Mouse (Mus musculus): ENCODE measurements around the gene Dcpp1.
"Not testable (repeated sequence)": the region's sequence is repeated elsewhere in the genome, so short reads cannot be mapped to it uniquely, and the experiment has no call there.

The Dcpp1 gene

GRCm38 (mm10) chr17:23880576-23880975 lies at the start of gene Dcpp1, which contains the start of gene Dcpp2:
Gene Dcpp1 (plus strand): TSS chr17:23880876.
Gene Dcpp2 (plus strand): TSS chr17:23880880.
- not testable (repeated sequence) for DNase-seq

DNA sequence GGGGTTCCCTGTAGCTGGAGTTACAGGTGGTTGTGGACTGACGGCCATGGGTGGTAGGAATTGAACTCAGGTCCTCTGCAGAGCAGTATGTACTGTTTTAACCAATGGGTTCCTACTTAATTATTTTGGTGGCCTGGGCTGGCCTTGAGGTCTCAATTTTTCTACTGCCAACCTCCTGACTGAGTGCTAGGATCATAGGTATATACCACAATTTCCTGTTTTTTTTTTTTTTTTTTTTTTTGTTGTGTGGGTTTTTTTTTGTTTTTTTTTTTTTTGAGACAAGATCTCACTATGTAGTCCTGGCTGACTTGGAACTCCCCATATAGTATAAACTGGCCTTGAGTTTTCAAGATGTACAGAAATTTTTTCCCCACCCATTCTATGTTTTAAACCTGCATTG lies 49.5 kb upstream of the Dcpp1 start:
- no peak for DNase-seq

DNA sequence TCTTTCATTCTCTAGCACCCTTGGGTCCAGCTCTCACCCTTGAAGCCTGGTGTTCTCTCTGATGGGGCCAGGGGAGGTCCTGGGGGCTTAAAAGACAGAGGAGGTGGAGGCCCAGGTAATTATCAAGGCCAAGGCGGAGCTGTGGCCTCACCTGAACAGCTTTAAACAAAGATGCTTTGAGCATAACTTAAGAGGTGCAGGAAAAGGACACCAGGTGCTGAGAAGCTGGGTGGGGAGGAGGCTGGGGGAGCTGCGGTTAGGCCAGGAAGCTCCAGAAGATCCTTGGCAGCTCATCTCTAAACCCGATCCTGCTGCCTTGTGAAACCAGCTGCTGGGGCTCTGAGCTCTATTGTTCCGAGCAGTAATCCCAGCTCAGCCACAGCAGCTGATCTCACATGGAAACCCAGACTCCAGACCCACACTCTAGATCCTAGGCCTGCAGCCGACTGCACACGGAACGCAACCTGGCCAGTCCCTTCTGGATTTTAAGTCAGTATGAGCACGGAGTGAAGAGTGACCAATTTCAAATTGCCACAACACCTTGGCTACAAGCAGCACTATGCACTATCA lies 44.6 kb upstream of the Dcpp1 start, which contains the start of gene Prss33:
TSS of gene Prss33 (minus strand) at position 51 of the 570 bp plus-strand sequence.
- DNase-seq = no peak

GRCm38 (mm10) chr17:23841145-23841544 lies 39.5 kb upstream of the Dcpp1 start:
- DNase-seq = peak; percentile 60

DNA sequence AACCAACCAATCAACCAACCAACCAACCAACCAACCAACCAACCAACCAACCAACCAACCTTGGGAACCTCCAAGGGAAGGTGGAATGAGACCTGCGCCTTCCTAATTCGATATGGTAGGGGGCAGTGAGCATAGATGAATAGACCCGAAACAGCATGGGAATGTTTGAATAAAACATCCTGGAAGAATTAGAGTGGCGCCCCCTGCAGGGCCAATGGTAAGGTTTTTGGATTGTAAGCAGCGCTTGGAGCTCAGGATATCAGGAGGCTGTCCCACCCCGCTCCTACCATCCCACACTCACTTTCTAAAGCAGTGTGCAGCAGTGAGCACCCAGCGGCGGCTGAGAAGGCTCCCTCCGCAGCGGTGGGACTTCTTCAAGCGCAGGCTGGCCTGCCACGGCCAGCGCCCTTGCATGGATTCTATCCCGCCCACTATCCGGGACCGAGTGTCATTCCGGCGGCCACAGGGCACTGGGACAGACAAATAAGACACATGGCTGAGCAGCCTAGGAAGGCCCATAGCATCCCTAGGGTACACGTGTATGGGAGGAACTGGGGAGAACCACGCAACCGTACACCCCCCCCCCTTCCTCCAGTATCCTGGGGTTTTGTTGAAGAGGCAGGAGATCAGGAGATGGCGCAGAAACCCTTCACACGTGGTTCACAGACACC lies 37.4 kb upstream of the Dcpp1 start:
- DNase-seq = peak; percentile 34

DNA sequence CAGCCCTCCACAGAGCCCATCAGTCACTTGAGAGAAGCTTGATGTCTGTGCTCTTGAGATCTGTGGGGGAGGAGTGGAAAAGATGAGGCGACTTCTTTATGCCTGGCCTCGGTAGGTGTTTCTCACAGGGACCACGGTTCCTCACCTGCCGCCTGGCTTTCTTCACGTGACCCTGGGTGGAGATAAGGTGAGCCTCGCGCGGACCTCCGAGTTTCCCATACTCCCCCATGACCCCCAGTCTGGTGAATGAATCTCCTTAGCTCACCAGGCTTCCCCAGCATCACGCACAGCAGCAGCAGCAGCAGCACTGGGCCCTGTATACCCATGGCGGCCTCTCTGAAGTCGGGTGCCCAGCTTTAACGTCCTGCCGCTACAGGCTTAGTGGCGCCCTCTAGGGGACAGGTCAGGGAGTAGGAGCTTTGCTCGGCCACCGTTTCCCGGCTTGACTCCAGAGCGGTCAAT lies 36.8 kb upstream of the Dcpp1 start, which contains the start of the genes Prss32 and Prss41:
TSS of gene Prss32 (plus strand) at position 44 of the 462 bp plus-strand sequence.
TSS of gene Prss41 (minus strand) at position 361 of the 462 bp plus-strand sequence.
- DNase-seq = peak; percentile 74

- DNase-seq = no peak
These were observed 30.6 kb upstream of the Dcpp1 start for GRCm38 (mm10) chr17:23850028-23850427.

DNA sequence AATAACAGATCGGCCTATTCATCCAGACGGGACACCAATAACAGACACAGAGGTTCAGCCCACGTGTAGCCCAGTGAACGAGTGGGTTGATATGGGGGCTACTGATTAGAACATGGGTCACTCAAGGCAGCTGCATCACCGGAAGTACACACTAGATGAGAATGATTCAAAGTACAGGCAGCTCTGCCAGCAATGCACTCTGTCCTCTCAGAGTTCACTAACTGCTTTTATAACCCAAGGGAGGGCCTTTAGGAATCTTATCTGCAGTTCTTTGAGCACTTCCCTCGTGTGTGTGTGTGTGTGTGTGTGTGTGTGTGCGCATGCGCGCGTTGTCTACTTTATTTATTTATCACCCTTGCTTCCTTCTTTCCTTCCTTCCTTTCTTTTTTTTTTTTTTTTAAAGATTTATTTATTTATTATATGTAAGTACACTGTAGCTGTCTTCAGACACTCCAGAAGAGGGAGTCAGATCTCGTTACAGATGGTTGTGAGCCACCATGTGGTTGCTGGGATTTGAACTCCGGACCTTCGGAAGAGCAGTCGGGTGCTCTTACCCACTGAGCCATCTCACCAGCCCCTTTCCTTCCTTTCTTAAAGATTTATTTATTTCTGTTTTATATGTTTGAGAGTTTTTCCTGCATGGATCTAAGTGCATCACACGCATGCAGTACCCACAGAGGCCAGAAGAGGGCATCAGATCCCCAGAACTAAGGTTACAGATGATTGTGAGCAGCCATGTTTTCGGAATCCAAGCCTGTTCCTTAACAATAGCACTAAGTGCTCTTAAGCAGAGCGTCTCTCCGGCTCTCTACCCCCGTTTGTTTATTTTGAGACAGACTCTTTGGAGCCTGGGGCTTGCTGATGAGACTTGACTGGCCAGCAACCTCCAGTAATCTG lies 29.6 kb upstream of the Dcpp1 start:
- peak; percentile 61 for DNase-seq

GRCm38 (mm10) chr17:23853292-23853691 lies 27.4 kb upstream of the Dcpp1 start:
- DNase-seq = peak; percentile 71

GRCm38 (mm10) chr17:23854229-23854765 lies 26.4 kb upstream of the Dcpp1 start:
- no peak for DNase-seq

GRCm38 (mm10) chr17:23857193-23857592 lies 23.5 kb upstream of the Dcpp1 start:
- no peak for DNase-seq

DNA sequence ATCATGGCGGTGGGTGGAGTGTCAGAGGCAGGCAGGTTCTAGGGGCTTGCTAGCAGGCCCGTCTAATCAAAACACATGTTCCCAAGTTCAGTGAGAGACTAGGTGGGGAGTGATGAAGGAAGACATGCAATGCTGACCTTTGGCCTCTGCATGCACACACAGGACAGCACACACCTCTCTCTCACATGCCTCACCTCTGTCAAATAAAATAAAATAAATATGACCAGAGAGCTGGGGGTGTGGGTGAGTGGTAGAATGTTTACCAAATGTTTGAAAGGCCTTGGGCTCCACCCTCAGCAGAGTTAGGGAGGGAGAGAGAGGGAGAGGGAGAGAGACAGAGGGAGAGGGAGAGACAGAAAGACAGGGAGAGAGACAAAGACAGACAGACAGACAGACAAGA lies 22.8 kb upstream of the Dcpp1 start:
- DNase-seq = no peak

GRCm38 (mm10) chr17:23862926-23863325 lies 17.8 kb upstream of the Dcpp1 start:
- DNase-seq = no peak

DNA sequence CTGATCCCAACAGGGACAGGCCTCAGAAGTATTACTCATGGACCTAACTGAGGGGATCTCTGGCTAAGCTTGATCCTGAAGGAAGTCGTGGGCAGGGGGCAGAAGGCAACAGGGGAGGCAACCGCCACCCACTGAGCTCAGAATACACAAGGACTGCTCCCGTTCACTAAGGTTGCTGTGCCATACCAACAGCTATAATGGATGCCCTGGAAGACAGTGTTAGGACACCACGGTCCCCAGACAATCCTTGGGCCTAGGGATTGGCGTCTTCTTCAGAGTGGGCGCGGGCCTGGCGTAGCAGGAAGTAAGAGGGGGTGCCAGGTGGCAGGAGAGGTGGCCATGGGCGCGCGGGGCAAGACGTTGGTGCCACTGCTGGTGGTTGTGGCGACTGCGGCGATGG lies 12.9 kb upstream of the Dcpp1 start, which contains the start of gene Prss21:
TSS of gene Prss21 (plus strand) at position 301 of the 400 bp plus-strand sequence.
- no peak for DNase-seq

DNA sequence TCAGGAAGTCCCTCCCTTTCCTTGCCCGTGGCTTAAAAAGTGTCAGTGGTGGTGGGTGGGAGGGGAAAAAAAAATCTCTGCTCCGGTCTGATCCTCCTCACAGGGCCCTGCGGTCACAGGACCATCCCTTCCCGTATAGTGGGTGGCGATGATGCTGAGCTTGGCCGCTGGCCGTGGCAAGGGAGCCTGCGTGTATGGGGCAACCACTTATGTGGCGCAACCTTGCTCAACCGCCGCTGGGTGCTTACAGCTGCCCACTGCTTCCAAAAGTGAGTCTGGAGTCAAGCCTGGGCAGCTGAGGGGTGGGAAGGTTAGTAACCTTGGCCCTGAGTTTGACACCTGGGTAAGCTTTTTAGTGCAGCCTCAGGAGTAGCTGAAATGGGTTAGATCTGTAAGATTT lies 12.2 kb upstream of the Dcpp1 start:
- DNase-seq = peak; percentile 7

DNA sequence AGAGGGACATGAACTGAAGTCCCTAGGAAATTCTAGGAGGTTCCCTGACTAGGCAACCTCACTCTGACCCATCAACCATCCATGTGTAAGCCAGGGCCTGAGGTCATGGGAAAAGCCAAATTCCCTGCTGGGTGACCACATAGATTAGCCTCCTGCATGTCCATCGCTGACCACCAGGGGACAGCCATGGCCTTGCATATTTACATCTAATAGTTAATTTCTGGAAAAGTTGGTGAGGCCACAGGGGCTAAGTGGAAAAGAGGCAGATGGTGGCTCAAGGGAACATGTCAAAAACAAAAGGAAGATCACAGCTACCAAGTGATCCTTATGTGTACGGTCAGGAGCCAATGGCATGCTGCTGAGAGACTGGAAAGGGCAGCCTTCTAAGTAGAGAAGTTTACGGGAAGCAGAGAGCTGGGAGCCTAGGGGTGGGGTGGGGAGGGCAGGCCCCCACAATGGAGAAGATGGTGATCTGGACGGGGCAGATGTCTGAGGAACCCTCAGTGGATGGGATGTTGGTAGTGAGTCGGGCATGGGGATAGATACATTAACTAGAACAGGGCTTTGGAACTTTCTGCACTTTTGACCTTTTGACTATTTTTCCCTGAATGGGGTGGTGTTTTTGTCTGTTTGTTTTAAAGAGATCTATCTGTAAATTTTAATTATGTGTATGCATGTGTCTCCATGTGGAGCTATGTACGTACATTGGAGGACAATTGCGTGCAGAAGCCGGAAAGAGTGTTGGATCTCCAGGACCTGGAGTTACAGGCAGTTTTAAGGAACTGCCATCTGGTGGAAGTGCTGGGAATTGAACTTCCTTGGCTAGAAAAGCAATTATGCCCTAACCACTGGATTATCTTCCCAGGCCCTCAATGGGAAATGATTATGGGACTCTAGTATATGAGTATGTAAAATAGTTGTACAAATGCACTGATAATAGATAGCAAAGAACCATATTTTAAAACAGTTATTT lies 6.5 kb upstream of the Dcpp1 start:
- DNase-seq = peak; percentile 29

DNA sequence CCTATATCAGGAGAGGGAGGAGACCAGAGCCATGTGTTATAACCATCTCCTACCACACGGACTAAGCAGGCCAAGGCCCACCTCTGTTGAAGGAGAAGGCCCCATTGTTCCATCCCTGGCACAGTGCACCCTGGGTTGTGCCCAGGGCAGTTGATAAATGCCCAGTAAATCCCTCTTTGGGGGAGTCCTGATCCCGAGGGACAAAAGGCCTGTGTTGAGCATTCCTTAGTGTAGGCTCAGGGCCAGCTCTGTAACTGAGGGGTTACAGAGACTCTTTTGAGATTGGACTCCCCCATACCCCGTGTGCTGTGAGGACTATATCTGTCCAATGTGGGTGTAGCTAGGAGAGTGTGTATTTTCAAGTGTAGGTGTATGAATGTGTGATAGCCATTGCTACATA lies 3.9 kb upstream of the Dcpp1 start:
- no peak for DNase-seq

DNA sequence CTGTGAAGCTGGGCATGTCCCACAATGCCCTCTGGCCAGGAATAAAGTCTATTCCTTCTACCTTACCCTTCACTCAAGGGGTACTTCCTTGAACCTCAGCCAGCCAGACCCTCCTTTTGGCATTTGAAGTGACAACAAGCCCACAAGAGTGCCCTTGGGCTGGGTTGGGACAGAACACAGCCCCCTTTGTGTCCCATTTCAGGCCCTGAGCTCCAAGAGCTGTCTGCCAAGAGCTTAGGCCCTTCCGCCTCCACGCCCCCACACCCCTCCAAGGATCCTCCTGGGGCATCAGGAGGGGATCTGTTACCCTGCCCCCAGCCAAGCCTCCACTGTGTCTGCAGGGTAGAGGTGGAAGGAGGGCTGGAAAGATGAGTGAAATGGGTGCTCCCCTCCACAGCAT lies 3.5 kb upstream of the Dcpp1 start:
- DNase-seq = no peak

DNA sequence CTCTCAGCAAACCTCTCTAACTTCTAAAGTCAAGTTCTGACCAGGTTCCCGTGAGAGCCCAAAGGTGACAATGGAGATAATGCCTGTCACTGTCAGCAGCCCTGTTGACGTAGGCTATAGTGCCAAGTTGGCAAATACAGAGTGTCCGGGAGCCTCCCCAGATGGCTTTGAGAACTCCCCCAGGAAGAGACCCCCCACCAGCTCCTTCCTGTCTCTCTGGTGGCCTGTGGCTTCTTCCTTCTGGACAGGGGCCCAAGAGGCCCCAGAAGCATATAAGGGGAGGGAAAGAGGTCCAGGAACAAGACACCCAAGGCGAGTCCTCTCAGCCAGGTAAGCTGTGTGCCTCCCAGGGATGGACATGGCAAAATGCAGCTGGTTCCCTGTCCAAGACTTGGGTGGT lies 36.5 kb downstream of the Dcpp1 start, which contains the start of gene Dcpp3:
TSS of gene Dcpp3 (plus strand) at position 301 of the 400 bp plus-strand sequence.
- not testable (repeated sequence) for DNase-seq

- DNase-seq = peak; percentile 86
These were observed 43.9 kb downstream of the Dcpp1 start for GRCm38 (mm10) chr17:23924531-23925007.

GRCm38 (mm10) chr17:23925090-23925493 lies 44.4 kb downstream of the Dcpp1 start:
- peak; percentile 61 for DNase-seq
